Mouse (Mus musculus): Measurements from ENCODE around the gene Rit1.
"Not testable (repeated sequence)": the region's sequence is repeated elsewhere in the genome, so short reads cannot be mapped to it uniquely, and the experiment has no call there.

Rit1 gene

DNA sequence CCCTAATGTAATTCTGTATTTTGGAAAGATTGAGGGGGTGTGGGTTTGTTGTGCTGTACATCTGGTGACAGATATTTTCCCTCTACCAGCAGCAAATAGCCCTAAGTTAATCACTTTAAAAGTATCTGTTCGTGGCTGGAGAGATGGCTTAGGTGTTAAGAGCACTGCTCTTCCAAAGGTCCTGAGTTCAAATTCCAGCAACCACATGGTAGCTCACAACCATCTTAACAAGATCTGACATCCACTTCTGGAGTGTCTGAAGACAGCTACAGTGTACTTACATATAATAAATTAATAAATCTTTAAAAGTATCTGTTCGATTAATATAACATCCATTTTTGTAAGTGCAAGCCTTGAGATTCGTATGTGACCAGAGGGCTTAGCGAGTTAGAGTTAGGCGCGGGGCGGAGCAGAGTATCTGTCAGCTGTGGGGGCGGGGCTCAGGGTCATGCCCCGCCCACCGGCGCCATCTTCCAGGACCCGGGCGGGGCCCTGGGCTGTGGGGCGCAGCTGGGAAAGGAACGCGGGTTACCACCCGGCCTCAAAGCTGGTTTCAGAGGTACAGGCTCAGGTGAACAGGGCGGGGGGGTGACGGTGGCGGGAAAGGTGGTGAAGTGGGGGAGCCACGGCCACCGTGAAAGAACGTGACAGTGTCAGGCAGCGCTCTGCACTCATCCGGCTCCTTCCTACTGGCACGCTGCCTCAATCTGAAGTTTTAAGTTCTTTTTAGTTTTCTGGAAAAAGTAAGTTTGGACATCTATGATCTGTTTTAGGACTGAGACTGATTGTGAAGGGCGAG, at the start of gene Rit1:
Rit1 (plus strand) TSS at position 440 of the 799 bp plus-strand sequence.
- DNase-seq (ENCODE audit: extremely low spot score) = peak; percentile 81

DNA sequence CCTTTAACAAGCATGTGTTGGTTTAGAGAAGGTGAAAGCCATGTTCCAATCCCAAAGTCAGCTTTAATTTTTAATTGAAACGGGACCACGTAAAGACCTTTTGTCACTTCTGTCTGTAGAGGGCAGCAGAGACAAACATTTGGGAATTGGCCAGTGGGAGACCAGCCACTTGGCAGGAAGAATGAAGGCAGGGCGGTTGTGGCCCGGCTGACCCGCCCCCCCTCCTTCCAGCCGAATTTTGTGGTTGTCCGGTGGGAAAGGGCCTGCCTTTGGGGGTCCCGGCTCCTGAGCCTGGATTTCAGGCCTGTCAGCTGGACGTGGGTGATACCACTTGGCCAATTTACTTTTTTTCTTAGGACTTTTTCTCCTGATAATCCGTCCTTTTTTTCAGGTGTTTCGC, 39.2 kb upstream of the Rit1 start:
- peak; percentile 87 for DNase-seq (ENCODE audit: extremely low spot score)

DNA sequence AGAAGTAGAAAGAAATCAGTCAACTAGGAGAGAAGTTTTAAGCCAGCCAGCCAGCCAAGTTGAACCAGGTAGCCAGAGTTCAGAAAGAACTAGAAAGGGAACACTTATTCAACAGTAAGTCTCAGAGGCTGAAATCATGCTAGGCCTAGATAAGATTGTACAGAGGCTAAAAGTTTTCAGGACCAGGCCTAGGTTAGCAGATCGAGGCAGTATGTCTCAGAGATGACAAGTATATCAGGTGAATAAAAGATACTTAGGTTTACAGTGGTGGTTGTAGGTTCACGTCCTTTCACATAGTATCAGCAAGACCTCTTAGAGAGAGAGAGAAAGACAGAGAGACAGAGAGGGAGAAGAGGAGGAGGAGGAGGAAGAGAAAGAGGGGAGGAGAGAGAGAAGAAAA, 32.8 kb upstream of the Rit1 start:
- DNase-seq (ENCODE audit: extremely low spot score) = no peak

DNA sequence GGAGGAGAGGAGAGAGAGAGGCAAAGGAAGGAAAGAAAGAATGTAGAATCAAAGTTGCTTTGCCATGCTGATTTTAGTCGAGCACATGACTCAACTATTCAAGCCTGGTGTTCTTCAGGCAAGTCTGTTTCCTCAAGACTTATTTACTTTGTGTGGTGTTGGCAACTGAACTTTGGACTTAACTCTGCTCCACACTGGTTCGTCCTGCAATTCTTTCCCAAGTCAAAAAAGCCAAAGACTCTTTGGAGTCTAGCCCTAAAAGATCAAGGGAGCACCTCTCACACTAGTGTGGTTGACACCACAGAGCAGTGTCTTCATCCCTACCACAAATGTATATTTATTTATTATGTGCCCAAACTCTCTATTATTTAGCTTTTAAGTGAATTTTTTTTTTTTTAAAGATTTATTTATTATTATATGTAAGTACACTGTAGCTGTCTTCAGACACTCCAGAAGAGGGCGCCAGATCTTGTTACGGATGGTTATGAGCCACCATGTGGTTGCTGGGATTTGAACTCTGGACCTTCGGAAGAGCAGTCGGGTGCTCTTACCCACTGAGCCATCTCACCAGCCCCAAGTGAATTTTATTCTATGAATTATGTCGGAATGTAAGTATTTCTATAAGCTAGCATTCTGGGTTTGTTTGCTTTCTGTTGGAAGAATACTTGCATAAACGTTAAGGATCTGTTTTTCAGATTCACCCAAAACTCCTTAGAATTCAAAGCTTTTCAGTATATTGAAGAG, 32.2 kb upstream of the Rit1 start:
- no peak for DNase-seq (ENCODE audit: extremely low spot score)

DNA sequence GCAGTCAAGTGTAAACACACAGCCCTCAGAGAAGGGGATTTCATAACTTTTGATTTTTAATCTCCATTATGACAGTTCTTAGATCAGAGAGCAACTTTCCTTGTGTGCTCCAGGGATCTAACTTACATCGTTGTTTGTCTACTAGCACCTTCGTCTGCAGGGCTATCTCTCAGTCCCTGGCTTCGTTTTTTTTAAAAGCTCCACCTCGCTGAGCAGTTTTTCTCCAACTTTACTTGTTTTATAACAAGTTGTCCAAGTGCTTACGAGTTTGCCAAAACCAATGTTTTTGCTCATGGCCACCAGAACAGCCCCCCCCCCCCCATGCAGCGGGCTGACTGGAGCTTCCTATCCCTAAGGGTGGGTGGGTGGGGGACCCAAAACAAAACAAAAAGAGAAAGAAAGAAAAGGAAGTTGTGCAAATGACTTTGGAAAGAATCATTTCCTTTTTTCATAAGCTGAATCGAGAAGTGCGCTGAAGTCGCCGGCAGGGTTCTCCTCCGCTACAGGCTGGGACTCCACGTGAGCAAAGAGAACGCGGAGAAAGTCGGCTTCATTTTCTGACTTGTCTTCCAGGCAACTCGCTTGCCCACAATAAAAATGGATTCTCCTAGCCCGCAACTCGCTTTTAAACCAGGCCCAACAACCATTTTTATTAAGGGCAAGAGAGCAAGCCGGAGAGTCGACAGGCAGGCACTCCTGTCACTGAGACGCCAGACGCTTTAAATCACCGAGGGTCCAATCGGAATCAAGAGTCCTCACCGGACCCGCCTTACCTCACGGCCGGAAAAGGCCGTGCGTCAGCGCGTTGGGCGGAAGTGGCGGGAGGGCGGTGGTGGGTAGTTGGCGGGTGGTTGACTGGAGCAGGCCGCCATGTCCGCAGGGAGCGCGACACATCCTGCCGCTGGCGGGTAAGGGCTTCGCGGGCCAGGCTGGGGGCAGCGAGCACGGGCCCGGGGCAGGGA, 31.4 kb upstream of the Rit1 start, which contains the start of gene Khdc4:
Khdc4 (plus strand) TSS at position 824 of the 962 bp plus-strand sequence.
- DNase-seq (ENCODE audit: extremely low spot score) = peak; percentile 96

DNA sequence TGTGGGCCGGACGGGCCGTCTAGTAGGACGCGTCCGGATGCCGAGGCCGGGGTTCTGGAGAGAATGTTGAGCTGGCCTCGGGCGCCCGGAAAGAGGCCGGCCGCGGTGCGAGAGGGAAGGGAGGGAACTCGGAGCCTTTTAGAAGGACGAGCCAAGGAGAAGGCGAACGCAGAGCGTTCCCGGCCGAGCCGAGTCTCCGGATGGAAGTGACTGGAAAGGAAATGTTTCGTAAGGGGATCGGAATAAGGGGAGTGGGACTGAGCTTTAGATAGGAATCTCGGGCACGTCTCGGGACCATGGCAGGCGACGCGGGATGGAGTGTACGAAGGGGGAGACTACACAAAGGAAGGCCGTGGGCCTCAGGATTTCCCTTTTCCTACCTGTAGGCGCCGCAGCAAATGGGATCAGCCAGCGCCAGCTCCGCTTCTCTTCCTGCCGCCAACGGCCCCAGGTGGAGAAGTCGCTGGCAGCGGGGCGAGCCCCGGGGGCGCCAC, 30.6 kb upstream of the Rit1 start:
- no peak for DNase-seq (ENCODE audit: extremely low spot score)

DNA sequence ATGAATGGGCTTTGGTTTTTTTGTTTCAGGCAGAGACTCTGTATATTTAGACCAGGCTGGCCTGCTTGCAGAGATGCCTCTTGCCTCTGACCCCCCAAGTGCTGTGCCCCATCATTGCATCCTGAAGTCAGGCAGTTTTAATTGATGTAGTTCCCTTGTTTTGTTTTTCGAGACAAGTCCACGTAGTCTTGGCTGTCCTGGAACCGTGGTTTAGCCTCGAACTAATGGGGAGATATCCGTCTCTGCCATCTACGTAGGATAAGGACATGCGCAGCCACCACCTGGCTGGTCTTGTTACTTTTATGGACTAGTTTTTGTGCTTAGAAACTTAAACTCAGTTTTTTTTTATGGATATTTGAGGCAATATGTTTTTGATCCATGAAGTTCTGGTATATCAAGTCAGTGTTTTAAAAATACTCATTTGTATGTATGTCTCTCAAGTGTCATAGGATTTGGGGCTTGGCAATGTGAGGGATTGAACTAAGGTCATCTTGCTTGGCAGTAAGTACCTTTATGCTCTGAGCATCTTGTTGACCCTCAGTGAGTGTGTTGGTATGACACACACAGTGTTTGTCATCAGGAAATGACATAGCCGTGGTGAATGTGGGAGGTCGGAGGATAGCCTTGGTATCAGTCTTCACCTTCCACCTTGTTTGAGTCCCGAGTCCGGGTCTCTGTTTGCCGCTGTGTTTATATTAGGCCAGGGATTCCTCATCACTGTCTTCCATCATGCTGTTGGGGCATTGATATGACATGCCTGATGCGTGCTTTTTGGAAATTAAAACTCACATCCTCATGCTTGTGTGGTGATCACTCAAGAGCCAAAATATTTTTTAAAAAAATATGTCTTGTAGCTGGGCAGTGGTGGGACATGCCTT, 29.7 kb upstream of the Rit1 start:
- no peak for DNase-seq (ENCODE audit: extremely low spot score)

DNA sequence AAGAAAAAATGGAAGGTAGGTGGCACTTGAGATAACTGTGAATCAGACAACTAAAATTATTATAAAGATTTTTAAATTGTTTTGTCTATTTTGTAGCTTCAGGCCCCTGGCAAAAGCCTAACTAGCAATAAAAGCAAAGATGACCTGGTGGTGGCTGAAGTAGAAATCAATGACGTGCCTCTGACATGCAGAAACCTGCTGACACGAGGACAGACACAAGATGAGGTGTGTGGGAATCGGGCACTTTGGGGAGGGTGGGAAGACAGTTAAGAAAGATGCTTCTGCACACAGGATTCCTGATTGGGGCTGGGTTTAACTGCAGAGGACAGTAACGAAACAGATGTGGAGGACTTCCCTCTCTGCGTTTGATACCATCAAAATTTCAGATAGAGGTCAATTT, 27.6 kb upstream of the Rit1 start:
- DNase-seq (ENCODE audit: extremely low spot score) = no peak

DNA sequence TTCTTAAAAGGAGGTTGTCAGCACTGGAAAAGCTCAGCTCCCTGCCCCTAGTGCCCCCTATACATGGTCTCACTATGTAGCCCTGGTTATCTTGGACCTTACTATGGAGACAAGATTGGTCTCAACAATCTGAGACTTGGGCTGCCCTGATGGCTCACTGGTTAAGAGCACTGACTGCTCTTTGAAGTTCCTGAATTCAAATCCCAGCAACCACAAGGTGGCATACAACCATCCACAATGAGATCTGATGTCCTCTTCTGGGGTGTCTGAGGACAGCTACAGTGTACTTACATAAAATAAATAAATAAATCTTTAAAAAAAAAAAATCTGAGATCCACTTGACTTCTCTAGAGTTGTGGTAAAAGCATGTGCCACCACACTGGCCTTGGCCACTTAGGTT, 21.1 kb upstream of the Rit1 start:
- DNase-seq (ENCODE audit: extremely low spot score) = no peak

DNA sequence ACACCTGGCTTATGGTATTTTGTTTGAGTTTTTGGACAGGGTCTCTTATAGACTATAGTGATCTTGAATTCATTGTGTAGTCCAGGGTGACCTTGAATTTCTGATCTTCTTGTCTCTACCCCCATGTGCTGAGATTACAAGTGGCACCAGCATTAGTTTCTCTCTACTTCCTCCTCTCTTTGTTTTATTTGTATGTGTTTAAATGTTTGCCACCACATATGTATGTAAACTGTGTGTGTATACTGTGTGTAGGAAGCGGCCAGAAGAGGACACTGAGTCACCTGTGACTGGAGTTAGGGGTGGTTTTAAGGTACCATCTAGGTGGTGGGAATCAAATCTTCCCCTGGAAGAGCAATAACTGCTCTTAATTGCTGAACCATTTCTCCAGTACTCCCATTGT, 18.6 kb upstream of the Rit1 start:
- no peak for DNase-seq (ENCODE audit: extremely low spot score)

DNA sequence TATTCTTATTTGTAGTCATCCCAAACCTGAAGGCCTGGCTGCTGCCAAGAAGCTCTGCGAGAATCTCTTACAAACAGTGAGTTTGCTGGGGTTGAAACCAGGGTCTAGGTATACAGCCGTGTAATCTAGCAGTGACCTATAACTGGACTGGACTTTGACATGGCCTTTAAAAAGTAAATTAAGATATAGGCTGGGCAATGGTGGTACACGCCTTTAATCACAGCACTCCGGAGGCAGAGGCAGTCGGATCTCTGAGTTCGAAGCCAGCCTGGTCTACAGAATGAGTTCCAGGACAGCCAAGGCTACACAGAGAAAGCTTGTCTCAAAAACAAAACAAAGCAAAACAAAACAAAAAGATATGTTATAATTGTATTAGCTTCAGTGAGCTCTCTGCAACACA, 17.8 kb upstream of the Rit1 start:
- DNase-seq (ENCODE audit: extremely low spot score) = no peak

DNA sequence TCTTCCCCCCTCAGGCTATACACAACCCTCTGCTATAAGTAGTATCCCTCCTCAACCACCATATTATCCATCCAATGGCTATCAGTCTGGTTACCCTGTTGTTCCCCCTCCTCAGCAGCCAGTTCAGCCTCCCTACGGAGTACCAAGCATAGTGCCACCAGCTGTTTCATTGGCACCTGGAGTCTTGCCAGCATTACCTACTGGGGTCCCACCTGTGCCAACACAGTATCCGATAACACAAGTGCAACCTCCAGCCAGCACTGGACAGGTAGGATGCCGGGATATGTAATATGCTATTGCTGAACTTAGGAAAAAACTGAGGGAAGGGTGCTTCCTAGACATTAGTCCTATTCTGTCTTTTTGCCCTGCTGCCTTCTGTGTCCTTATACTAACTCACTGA, 16.4 kb upstream of the Rit1 start:
- no peak for DNase-seq (ENCODE audit: extremely low spot score)

DNA sequence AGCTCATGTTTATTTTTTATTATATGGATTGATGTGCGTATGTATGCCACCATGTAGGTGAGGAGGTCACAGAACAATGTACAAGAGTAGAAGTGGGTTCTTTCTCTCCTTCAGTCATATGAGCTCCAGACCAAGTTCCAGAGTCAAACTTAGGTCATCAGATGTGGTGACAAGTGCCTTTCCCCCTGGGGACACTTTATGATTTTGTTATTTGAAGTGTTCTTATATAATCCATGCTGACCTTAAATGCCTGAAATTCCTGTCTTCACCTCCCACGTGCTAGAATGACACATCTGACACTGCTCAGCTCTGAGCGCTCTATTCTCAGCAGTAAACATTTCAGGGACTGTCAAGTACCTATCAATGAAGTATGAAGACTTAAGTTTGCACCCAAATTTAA, 15.4 kb upstream of the Rit1 start:
- DNase-seq (ENCODE audit: extremely low spot score) = no peak

DNA sequence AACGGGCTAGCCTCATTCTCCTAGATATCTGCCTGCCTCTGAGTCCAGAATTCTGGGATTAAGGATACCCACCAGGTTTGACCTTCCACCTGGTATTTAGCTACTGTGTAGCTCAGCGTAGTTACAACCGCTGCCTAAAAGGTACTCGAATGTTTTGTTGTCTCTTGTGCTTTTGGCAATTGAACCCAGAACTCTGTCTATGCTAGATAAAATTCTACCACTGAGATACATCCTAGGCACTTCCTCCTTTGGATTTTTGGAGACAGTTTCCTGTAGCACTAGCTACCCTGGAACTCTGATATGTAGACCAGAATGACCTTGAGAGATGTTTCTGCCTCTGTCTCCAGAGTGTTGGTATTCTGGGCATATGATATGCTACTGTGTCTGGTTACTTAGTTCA, 2.9 kb upstream of the Rit1 start:
- no peak for DNase-seq (ENCODE audit: extremely low spot score)

DNA sequence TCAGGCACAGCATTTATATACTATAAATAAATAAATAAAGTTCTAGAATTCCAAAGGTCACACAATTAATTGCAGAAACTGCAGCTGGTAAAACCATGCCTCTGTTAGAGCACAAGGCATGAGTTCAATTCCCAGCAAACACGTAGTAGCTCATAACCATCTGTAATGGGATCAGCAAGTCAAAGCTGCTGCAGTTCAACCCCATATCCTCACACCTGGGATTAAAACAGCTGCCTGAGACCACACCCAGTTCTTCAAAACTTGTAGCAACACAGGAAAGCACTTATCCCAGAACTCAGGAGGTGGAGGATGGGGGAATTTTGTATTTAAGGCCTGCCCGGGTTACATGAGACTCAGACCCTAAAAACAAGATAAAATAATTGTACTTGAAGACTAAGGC, 1.9 kb upstream of the Rit1 start:
- no peak for DNase-seq (ENCODE audit: extremely low spot score)

DNA sequence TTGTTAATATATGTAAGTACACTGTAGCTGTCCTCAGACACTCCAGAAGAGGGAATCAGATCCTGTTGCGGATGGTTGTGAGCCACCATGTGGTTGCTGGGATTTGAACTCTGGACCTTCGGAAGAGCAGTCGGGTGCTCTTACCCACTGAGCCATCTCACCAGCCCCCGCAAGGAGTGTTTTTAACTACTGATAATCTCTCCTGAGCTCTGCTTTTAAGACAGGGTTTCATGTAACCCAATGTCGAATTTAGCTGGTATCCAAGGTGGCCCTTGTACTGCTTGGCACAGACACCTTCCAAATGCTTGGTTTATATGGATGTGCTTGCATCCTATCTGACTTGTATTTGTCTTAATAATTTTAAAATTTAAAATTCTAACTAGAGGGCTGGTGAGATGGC, 922 bp upstream of the Rit1 start:
- DNase-seq (ENCODE audit: extremely low spot score) = not testable (repeated sequence)

DNA sequence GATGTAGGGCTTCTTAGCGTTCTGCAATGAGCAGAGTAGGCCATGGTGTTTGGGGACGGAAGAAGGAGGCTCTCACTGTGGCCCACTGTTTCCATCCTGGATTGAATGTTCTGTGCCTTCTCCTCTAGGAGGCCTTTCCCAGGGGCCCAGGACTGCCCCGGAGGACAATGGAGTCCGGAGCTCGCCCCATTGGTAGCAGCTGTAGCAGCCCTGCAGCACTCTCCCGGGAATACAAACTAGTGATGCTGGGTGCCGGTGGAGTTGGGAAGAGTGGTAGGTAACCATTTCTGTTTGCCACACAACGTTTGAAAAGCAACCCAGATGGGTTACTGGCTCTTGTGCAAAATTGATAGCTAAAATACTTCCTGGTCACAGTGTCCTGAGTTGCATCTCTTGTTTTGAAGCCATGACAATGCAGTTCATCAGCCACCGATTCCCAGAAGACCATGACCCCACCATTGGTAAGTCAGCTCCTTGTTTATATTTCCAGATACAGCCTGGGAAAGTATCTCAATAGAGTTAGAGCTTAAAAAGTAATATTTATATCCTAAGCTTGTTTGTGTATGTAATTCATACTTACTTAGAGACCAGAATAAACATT, 660 bp downstream of the Rit1 start:
- DNase-seq (ENCODE audit: extremely low spot score) = peak; percentile 58

DNA sequence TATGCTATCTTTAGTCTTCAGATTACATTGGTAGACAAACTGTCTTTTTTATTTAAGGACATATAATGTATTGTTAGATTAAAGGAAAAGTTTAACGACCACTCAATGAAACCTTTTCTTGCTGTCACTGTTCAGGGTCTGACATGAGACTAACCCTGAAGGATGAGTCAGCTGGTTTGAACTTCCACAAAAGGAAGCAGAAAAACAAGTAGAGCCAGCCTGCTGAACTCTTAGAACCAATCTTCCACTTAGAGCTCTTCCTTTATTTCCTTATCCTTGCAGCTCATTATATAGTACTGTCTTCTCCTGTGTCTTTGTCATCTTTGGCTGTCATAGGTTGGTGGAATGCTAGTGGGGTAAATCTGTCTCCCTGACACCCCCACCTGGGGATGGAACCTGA, 1.2 kb downstream of the Rit1 start:
- DNase-seq (ENCODE audit: extremely low spot score) = no peak

DNA sequence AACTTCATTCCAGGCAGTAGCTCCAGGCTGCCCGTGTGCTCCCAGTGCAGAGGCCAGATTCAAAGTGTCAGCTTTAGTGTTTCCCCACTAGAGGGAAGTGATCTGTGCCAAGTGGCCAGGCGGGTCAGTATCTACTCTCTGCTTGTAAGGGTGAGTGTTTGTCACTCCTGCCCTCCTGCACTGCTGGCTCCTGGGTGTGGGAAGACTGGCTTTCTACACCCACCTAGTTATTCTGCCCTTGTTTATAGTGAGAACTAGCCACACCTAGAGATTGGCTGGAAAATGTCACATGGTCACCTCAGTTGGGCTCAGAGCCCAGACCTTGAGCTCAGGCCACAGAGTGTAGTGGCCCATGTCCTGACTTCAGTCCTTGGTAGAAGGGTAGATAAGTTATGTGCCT, 2.5 kb downstream of the Rit1 start:
- DNase-seq (ENCODE audit: extremely low spot score) = no peak

DNA sequence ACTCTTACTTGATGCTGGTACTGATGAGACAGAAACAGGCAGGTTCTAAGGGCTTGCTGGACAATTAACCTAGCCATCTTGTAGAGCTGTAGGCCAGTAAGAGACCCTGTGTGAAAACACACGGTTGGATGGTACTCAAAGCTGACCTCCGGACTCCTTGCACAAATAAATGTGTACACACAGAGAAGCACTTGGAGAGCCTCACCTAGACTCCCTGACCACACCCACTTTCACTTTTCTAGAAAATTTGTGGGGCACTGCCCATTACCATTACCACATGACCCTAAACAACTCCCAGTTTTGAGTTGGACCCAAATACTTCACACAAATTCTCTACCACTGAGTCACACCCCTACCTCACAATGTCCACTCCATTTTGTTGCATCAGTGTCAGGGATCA, 19.9 kb downstream of the Rit1 start:
- no peak for DNase-seq (ENCODE audit: extremely low spot score)

DNA sequence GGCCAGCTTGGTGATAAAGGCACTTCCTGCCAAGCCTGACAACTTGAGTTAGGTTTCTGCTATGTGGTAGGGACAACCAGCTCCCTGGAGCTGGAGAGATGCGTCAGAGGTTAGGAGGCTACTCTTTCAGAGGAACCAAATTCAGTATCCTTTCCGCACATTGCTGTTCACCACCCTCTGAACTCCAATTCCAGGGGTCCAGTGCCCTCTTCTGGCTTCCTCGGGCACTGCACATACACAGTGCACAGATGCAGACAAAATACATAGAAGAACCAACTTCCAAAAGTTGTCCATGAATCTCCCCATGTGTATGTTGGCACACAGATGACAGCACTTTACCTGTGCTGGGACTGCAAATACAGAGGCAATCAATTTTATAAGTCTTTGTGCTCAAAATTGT, 22.0 kb downstream of the Rit1 start:
- peak; percentile 51 for DNase-seq (ENCODE audit: extremely low spot score)

All from embryo, embryonic 9.5 days (tissue).